Mouse (Mus musculus) left cerebral cortex, postnatal 14 days (tissue): ENCODE data around the gene Crtac1. TPM values are rescaled to one million over a fixed set of nuclear protein-coding genes. Genes with fewer than 3 reads are reported as not detected.

Source experiments
- DNase-seq, 2 experiments: peaks; one replicate each; pipeline ENCODE4 v3.0.0; 2021 to 2022; ENCODE audit warnings: low spot score in 2 of 2, mixed read lengths in 1 of 2
- intact Hi-C: fragments of 180-260 bp; cut with DNase I; formaldehyde crosslinking; loops from one replicate; pipeline ENCODE4 v1.15.1; 2025
- total RNA-seq, 2 experiments: library from RNA; stranded (reverse); gene quantifications; 2 replicates each; pipeline ENCODE4 v1.2.3; 2021

The Crtac1 gene
- total RNA-seq, 2 experiments from 2014 or later: 77.3 to 88.9 TPM

DNA sequence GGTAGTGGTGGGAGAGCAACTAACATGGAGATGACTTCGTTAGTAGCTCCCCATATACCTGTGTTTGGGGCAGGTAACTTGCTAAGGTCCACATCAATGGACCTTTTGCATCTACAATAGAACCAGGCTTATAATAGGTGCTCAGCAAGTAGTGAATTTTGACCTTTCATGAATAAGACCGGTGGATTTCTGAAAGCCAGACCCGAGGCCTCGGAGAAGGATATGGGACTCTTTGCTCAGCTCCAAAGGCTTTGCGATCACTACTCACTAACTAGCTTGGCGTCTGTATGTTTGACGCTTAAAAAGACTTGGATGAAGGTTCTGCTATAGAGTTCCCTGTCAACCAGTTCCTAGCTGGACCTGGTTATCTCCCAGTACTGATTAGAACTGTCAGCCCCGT is 1.2 kb upstream of the Crtac1 start:
- no peak for DNase-seq
- intact Hi-C loops: loop anchor here (5.0 kb wide), 2 partner anchors 90 to 115 kb away; no protein-coding TSS in a partner anchor

DNA sequence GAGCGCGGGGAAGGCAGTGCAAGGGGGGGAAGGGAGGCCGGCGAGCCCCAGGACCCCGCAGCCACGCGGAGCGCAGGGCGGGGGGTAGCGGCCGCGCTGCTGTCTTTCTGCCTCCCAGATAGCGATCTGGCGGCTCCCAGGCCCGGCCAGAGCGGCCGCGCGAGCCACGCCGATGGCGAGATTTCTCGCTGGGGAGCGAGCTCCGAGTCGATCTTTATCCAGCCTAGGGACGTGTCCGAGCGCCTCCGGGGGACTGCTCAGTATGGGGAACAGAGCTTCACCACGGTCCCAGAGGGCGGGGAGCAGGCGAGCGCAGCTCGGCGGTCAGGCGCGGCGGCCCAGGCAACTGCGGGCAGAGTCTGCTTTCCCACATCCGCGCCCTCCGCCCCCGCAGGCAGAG is 608 bp upstream of the Crtac1 start:
- DNase-seq: peak; percentile 39 to 44
- intact Hi-C loops: loop anchor here (5.0 kb wide), 2 partner anchors 90 to 115 kb away; no protein-coding TSS in a partner anchor

DNA sequence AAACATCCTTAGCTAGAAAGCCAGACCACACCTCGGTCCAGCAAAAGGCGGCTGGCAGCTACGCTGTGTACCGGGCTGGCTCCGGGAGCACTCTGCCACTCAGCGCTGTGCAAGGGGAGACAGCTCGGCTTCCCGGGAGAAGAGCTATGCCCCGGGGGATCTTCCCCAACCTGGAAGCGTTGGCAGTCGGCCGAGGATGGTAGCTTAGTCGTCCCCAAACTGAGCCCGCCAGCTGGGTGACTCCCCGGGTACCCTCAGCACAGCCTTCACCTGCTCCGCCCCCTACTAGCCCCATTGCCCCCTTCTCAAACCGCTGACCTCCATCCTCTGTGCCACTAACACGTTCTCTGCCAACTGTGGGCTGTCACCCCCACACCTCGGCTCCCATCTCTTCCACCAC is 602 bp downstream of the Crtac1 start:
- intact Hi-C loops: loop anchor here (5.0 kb wide), 2 partner anchors 89 to 114 kb away; no protein-coding TSS in a partner anchor
- peak in 1 of 2 experiments; percentile 31 for DNase-seq

DNA sequence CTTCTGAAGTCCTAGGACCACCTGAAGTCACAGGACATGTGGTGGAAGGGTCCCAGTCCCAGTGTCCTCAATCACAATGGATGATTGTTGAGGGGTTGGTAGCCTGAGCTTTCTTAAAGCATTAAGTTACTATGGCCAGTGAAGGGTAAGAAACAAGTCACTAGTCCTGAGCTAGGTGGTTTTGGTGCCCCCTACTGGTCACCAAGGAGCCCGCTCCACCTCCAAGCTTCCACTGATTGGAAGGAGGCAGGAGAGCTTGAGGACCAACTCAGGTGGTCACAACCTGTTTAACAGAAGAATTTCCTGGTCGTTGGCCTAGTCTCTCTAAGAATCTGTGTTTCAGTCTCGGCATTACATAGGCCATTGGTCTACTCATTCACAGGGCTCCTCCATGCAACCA is 2.2 kb downstream of the Crtac1 start:
- DNase-seq: peak; percentile 55 to 74

DNA sequence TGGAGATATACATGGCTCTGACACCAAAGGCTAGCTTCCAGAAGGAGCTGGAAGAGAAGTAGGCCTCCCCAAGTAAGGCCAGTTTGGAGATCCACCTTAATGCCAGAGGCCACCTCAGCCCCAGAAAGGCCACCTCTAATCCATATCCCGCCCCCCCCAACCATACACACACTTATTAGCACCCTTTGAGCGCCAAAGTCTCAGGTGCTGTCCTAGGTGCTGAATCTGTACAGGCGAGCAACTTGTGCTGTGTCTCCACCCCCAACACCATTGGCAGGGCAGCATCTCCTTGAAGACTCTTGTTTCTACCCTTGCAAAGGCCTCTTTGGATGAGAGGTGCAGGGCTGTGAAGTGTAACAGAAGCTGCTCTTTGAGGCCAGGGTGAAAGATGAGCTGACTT is 6.4 kb downstream of the Crtac1 start:
- no peak for DNase-seq
- intact Hi-C loops: no loop called here

More for the DNA sequence above, 2.2 kb downstream of the Crtac1 start:
- intact Hi-C loops: loop anchor here (2.0 kb wide), 1 partner anchor 49 kb away; no protein-coding TSS in a partner anchor

DNA sequence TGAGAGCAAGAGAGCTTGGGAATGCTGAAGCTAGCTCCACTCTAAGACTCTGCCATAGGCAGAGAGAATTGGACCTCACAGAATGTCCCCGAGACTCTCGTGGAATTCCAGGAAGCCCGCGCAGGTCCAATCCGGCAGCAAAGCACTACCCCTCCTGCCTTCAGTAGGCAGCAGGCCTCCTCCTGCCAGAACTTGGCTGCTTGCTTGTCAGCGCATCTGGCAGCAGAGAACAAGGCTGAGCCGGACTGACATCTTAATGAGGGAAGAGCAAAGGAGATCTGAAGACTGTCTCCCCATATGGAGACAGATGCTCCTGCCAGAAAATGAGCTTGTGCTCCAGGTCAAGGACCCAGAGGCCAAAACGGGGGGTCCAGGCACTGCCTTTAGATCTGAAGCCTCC is 16.5 kb downstream of the Crtac1 start:
- intact Hi-C loops: no loop called here
- DNase-seq: peak in 1 of 2 experiments; percentile 35

DNA sequence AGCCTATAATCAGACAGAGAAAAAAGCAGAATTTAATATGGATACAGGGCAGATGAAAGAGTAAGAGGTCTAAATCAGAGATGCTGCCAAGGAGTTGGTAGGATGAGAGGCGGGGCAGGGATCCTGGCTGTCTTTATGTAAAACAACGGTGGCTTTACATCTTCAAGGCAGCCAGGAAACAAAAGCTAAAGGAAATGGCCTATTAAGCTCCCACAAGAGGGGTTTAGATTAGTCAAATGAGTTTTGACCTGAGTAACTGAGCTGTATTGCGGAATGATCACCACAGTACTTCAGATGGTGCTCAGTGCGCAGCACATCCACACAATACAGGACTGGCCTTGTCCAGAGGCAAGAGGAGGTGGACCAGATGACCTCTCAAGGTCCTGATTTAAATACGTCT is 21.7 kb downstream of the Crtac1 start:
- intact Hi-C loops: no loop called here

DNA sequence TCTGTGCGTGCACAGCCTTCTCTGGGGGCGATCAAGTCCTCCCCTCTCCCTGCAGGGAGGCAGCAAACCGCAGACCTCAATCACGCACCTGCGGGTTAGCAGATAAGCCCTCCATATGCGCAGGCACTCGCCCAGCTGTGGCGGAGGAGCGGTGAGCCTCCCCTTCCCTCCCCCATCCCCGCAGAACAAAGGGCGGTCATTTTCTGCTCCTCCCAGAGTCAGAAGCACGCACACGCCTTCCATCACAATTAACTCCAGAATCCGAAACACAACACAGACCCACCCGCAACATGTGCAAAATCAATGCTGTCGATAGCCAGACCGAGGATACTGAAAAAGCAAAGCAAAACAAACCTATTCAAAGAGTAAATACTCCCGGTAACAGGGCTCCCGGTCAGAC is 22.4 kb downstream of the Crtac1 start:
- no peak for DNase-seq
- intact Hi-C loops: no loop called here

More for the DNA sequence above, 21.7 kb downstream of the Crtac1 start:
- DNase-seq: no peak

DNA sequence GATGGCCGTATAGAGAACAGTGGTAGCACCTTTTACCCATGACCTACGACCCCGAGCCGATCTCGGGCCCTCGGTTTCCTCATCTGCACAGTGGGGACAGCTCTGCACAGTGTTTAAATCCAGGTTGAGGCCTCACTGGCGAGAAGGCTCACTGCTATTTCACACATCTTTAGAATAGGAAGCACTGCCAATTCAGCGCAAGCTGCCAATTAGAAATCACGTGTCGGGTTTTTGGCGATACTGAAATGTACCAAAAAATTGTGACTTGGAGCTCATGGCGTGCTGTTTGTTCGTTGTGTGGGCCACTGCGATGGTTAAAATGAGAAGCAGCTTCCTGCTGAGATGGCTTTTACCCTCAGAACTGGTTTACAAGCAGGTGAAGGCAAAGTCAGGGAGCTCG is 27.2 kb downstream of the Crtac1 start:
- peak in 1 of 2 experiments; percentile 40 for DNase-seq
- intact Hi-C loops: no loop called here

DNA sequence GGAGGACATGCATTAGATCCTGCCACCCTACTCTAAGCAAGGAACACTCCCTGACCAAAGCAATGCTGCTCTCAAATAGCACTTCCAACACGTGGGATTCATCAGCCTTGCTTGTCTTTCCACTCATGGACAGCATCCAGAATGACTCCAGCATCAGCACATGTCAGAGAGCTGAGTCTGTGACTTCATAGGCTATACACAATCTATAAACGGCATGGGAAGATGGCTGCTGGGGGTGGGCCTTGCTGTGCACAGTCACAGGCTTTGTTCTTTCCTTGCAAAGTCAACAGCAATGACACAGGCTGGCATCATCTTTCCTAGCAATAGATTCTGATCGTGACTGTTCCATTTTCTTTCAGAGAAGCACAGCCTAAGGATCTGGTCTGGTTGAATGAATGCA is 31.6 kb downstream of the Crtac1 start:
- intact Hi-C loops: no loop called here
- no peak for DNase-seq

DNA sequence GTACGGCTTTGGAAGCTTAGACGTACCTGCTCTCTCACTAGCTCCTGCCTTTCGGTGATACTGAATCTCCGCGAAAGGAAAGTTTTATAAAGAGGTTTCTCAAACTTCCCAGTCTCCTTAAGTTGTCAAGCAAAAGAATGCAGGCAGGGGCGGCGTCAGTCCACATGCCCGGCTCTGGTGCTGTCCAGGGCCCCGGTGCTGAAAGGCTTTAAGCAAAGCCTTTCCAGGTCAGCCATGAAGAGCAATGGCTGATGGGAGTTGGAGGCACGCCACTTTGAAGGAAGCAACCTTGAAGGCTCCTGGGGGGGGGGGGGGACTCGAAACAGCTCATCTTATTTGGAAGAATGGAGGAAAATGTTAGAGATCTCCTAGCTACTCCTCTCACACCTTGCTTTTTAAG is 34.3 kb downstream of the Crtac1 start:
- no peak for DNase-seq
- intact Hi-C loops: no loop called here

DNA sequence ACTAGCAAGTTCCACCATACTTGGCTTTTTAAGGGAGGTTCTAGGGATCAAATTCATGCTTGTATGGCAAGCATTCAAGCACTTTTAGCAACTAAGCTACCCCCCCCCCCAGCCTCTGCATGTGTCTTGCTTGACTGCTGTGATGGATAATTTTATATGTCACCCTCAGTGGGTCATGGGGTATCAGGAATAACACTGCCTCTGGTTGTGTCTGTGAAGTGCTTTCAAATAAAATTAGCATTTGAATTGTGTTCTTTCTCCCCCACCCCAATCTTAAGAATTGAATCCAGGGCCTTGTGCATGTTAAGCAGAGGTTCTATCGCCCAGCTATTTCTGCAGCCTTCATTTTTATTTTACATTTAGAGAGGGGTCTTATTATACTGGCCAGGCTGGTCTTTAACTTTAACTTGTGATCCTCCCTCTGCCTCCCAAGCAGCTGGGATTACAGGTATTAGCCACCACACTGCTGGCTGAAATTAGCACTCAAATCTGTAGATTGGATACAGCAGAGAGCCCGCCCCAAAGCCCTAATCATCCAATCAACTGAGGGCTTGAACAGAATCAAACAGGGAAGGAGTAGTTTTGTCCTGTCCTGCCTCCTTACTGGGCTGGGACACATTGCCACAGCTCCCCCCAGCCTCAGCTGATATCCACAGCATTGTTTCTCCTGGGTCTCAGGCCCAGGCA is 36.6 kb downstream of the Crtac1 start:
- intact Hi-C loops: no loop called here
- no peak for DNase-seq

DNA sequence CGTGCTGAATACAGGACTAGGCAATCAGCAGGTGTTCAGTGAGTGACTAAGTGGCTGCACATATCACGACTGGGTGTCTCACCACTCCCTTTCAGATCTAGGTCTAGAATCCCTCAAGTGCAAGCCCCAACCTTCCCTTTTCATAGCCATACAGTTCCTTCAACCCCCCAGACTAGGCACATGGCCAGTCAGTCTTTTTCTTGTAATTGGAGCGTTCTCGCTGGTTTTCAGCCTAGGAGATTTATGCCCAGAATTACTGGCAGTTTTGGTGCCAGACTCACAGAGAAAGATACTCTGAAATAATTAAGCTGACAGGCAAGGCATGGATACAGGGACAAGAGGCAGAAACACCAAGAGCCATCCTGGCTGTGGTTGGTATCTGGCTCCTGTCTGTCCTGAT is 37.7 kb downstream of the Crtac1 start:
- intact Hi-C loops: no loop called here
- DNase-seq: peak; percentile 44 to 65

DNA sequence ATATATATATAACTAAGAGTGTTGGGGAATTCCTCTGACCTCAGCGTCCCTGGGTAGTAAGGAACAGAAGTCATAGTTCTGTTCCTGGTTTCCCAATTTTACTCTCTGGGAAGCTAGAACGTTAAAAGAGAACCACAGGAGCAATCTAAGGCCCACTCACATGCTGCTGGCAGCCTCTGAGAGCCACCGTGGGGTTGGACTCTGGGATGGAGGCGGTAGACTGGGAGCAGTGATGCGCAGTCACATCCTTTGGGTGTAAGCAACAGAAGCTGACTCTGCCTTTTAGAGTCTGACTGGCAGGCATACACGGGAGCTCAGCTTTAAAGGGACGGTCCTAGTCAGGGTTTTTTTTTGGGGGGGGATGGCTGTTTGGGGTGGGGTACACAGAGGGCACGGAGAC is 39.5 kb downstream of the Crtac1 start:
- intact Hi-C loops: no loop called here
- DNase-seq: peak in 1 of 2 experiments; percentile 47

DNA sequence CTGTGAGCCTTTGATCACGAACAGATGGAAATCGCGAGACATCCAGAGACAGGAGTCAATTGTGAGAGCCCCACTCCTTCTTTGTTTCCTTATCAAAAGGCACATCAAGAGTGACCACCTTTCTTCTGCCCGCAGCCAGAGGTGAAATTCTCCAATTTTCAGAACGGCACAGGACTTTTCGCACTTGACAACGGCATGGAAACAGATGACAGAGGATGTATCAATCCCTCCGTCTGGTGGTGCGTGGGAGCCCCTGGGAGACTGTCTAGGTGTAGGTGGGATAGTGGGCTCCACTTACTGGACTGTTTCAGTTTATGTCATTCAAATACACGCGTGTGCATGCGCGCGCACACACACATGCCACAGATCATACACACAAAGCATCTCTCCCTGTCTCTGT is 42.0 kb downstream of the Crtac1 start:
- intact Hi-C loops: no loop called here
- DNase-seq: no peak

DNA sequence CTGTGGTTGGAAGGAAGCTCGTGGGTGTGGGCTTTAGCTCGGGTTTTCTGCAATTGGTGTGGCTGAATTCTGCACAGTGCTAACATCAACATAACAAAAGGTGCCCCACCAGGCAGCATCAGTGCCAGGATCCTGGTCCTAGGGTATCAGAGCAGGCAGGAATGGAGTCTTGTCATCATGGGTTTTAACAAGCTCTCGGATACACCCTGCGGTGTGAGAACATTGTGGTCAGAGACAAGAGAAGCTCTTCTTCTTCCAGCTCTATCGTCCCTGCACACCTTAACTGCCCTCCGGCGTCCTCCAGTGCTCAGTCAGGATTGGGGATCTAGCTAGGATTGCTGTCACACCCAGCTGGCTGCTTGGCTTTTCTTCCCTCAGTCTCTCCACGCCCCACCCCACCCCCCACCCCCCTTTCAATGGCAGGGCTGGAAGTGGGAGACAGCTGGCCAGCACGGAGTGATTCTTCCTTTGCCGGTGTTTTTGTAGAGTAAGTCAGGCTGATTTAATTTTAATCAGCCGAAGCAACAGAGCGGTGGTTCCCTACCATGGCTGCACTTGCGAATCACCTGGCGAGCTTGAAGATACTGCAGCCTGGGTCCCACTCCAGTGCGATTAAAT is 46.5 kb downstream of the Crtac1 start:
- DNase-seq: no peak
- intact Hi-C loops: no loop called here

DNA sequence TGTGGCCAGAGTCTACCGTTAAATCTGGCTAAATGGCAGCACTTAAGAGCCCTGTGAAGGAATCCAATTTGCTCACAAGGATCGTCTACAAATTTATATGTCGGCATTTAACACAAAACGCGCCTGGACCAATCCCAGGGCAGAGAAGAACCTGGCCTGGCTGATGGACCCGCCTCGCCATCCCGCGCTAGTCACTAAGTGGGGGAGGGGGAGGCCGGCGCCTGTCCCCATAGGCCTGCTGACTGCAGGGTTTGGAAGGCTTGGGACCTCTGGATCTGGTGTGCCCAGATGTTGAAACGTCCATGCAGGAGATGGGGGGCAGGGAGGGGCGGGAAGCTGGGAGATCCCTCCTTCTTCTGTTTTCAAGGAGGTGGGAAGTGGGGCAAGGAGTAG is 50.6 kb downstream of the Crtac1 start:
- no peak for DNase-seq
- intact Hi-C loops: loop anchor here (2.0 kb wide), 1 partner anchor 48 kb away; no protein-coding TSS in a partner anchor

DNA sequence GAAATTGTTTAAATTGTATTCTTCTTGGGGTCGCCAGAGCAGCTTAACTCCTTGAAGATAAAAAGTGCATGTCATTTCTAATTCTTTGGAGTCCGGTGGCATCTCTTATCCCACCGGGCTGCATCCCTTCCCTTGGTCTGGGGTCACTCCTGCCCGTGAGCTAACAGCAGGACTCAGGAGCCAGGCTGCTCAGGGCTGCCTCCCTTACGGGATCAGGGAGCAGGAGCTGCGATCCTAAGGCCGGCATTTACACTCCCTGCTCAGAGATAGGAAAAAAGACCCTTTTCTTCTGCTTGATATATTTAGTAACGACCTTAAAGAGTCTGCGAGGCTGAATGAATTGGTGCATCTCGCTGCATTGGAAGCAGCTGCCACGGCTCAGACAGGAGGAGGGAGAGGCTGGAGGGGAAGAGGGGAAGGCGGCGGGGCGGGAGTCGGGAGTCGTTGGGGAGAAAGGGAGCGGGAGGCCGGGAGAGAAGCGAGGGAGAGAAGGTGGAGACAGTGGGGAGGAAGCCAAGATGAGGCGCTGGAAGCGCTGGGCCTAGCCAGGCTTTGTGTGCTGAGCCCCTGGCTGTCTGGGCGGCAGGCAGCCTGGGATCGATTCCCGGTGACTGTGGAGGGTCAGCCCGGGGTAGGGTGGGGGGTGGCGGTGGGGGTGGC is 51.1 kb downstream of the Crtac1 start:
- intact Hi-C loops: loop anchor here (2.0 kb wide), 1 partner anchor 48 kb away; no protein-coding TSS in a partner anchor
- peak; percentile 51 to 64 for DNase-seq

DNA sequence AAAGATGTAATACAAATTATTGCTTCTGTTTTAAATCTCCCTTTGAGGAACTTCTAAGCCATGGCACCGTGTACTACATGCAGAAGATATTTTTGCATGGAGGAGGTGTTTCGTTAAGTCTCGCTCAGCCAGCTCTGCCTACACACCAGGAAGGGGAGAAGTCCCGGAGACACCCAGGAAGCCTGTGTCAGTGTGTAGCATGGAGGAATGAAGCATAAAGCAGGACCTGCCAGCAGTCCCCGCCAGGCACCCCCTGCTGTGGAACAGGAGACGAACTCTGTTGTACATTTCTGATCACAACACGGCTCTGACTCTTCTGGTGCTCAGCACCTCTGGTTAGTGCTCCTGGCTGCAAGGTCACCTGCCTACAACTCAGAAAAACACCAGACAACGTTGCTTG is 51.8 kb downstream of the Crtac1 start:
- peak; percentile 65 to 81 for DNase-seq
- intact Hi-C loops: loop anchor here (2.0 kb wide), 1 partner anchor 49 kb away; no protein-coding TSS in a partner anchor

DNA sequence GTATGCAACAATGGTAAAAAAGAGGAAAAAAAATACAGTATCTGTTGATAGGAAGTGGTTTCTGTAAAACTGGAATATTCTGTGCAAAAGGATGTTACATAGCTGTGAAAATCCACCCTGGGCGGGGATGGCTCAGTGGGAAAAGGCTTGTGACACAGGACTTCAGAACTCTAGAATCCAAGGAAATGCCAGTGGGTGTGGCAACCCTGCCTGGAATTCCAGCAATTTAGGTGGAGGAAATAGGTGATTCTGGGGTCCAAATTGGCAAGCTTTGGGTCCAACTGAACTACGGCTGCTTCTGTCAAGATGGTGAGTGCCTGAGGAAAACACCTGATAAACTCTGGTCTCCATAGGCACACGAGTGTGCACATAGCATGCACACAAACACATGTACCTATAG is 54.4 kb downstream of the Crtac1 start:
- no peak for DNase-seq
- intact Hi-C loops: no loop called here
